Mouse (Mus musculus): Measurements from ENCODE around the gene Gtpbp1. TPM values are rescaled to one million over a fixed set of nuclear protein-coding genes. Genes with fewer than 3 reads are reported as not detected.

The Gtpbp1 gene
- total and polyA plus RNA-seq, 3 experiments, result 25.3 to 45.3 (median 34.2) TPM

GRCm38 (mm10) chr15:79760956-79761355 lies 70.3 kb downstream of the Gtpbp1 start:
- H3K9me3 ChIP-seq (replicated peaks; ENCODE audit: low read length), result no peaks in the 10 kb centered on the region
- no peak overlapping the region for H3K27ac ChIP-seq (ENCODE audit: insufficient read depth, low read depth)
- no peak overlapping the region for H3K4me3 ChIP-seq (replicated peaks in 1 of 3; ENCODE audit: low read depth in 2 of 3, low read length in 2 of 3, poor library complexity in 1 of 3)
- dilution Hi-C loops (cut with MboI; ENCODE audit: extremely low pct_ligation_motif_present, extremely low pct_unique_long_range_greater_than_20kb, low sequenced_read_pairs), result no loop called here
- no peaks in the 10 kb centered on the region for H3K79me2 ChIP-seq (replicated peaks; ENCODE audit: control insufficient read depth, extremely low read depth, insufficient read depth, poor library complexity, severe bottlenecking)
- peaks cover 0 to 13% of the 10 kb centered on the region in 2 experiments; a peak in 2 of 4 replicates for H3K4me1 ChIP-seq (ENCODE audit: control insufficient read depth in 1 of 2, insufficient read depth in 2 of 2)
- DNase-seq (ENCODE audit: extremely low read depth), result no peak
- in situ Hi-C loops (cut with MboI; ENCODE audit: low pct_ligation_motif_present, low pct_unique_long_range_greater_than_20kb, low sequenced_read_pairs), result no loop called here
- peaks cover 7 to 51% of the 10 kb centered on the region in 2 experiments for H3K36me3 ChIP-seq (replicated peaks in 1 of 2; ENCODE audit: control insufficient read depth in 1 of 2, insufficient read depth in 1 of 2, low read length in 1 of 2)
- H3K27me3 ChIP-seq (replicated peaks), result no peaks in the 10 kb centered on the region
- H3K9ac ChIP-seq (ENCODE audit: insufficient read depth, low read depth), result no peak overlapping the region
- TF ChIP-seq NRF1 (IDR thresholded peaks at IDR 0.05; ENCODE audit: low read depth, low read length) (no peak), POLR2AphosphoS2 (IDR thresholded peaks at IDR 0.05; ENCODE audit: low read depth, low read length) (no peak), IRF4 (IDR thresholded peaks at IDR 0.05; ENCODE audit: low read depth, low read length) (no peak), JUN (IDR thresholded peaks at IDR 0.05; ENCODE audit: insufficient read depth, low read depth, low read length) (no peak), MXI1 (IDR thresholded peaks at IDR 0.05; ENCODE audit: low read depth, low read length) (no peak), NELFE (IDR thresholded peaks at IDR 0.05; ENCODE audit: low read depth, low read length) (no peak), CTCF (conservative IDR thresholded peaks at IDR 0.05 in 1 of 2, IDR thresholded peaks at IDR 0.05 in 1 of 2; ENCODE audit: low read depth in 2 of 2, low read length in 2 of 2) (no peak), BHLHE40 (IDR thresholded peaks at IDR 0.05; ENCODE audit: low read depth, low read length) (no peak), GABPA (IDR thresholded peaks at IDR 0.05; ENCODE audit: insufficient replicate concordance, low read depth, low read length) (no peak), KAT2A (IDR thresholded peaks at IDR 0.05; ENCODE audit: insufficient replicate concordance, low read length) (no peak), SMC3 (IDR thresholded peaks at IDR 0.05; ENCODE audit: low read depth, low read length) (no peak), MAZ (IDR thresholded peaks at IDR 0.05; ENCODE audit: low read depth, low read length) (no peak), MEF2A (IDR thresholded peaks at IDR 0.05; ENCODE audit: borderline replicate concordance, low read depth, low read length) (no peak), USF2 (conservative IDR thresholded peaks at IDR 0.05; ENCODE audit: low read depth, low read length) (no peak), TCF12 (IDR thresholded peaks at IDR 0.05; ENCODE audit: low read depth, low read length) (no peak), ZMIZ1 (IDR thresholded peaks at IDR 0.05; ENCODE audit: low read depth, low read length) (no peak), MYC (IDR thresholded peaks at IDR 0.05; ENCODE audit: low read depth, low read length) (no peak), CHD2 (IDR thresholded peaks at IDR 0.05; ENCODE audit: low read length) (no peak), MAFK (IDR thresholded peaks at IDR 0.05; ENCODE audit: insufficient replicate concordance, low read length) (no peak), HCFC1 (IDR thresholded peaks at IDR 0.05; ENCODE audit: low read depth, low read length) (no peak)
- H3K4me2 ChIP-seq (ENCODE audit: insufficient read depth, low read depth, poor library complexity, severe bottlenecking), result no peak overlapping the region

- Histone ChIP-seq H3K27me3 (replicated peaks) (no peaks in the 10 kb centered on the region), H3K36me3 (replicated peaks in 1 of 2; ENCODE audit: control insufficient read depth in 1 of 2, insufficient read depth in 1 of 2, low read length in 1 of 2) (peaks cover 7 to 52% of the 10 kb centered on the region in 2 experiments), H3K9me3 (replicated peaks; ENCODE audit: low read length) (no peaks in the 10 kb centered on the region), H3K27ac (ENCODE audit: insufficient read depth, low read depth) (no peak overlapping the region), H3K4me1 (ENCODE audit: control insufficient read depth in 1 of 2, insufficient read depth in 2 of 2) (peaks cover 0 to 6% of the 10 kb centered on the region in 2 experiments; a peak in 3 of 4 replicates), H3K4me3 (replicated peaks in 1 of 3; ENCODE audit: low read depth in 2 of 3, low read length in 2 of 3, poor library complexity in 1 of 3) (no peak overlapping the region), H3K4me2 (ENCODE audit: insufficient read depth, low read depth, poor library complexity, severe bottlenecking) (no peak overlapping the region), H3K9ac (ENCODE audit: insufficient read depth, low read depth) (no peak overlapping the region), H3K79me2 (replicated peaks; ENCODE audit: control insufficient read depth, extremely low read depth, insufficient read depth, poor library complexity, severe bottlenecking) (no peaks in the 10 kb centered on the region)
- DNase-seq (ENCODE audit: extremely low read depth), result no peak
- in situ Hi-C loops (cut with MboI; ENCODE audit: low pct_ligation_motif_present, low pct_unique_long_range_greater_than_20kb, low sequenced_read_pairs) (no loop called here), dilution Hi-C loops (cut with MboI; ENCODE audit: extremely low pct_ligation_motif_present, extremely low pct_unique_long_range_greater_than_20kb, low sequenced_read_pairs) (no loop called here)
- no peak for TF ChIP-seq KAT2A (IDR thresholded peaks at IDR 0.05; ENCODE audit: insufficient replicate concordance, low read length)
- no peak for TF ChIP-seq EP300 (IDR thresholded peaks at IDR 0.05; ENCODE audit: low read length)
- TF ChIP-seq ZNF384 (IDR thresholded peaks at IDR 0.05; ENCODE audit: low read depth, low read length), result no peak
- TF ChIP-seq RAD21 (IDR thresholded peaks at IDR 0.05; ENCODE audit: low read depth, low read length), result no peak
- TF ChIP-seq ZKSCAN1 (IDR thresholded peaks at IDR 0.05; ENCODE audit: borderline replicate concordance, low read depth, low read length), result no peak
- TF ChIP-seq USF1 (IDR thresholded peaks at IDR 0.05; ENCODE audit: low read depth, low read length), result no peak
- TF ChIP-seq HCFC1 (IDR thresholded peaks at IDR 0.05; ENCODE audit: low read depth, low read length), result no peak
- TF ChIP-seq NRF1 (IDR thresholded peaks at IDR 0.05; ENCODE audit: low read depth, low read length), result no peak
- no peak for TF ChIP-seq JUND (conservative IDR thresholded peaks at IDR 0.05; ENCODE audit: low read depth, low read length)
- TF ChIP-seq TCF12 (IDR thresholded peaks at IDR 0.05; ENCODE audit: low read depth, low read length), result no peak
- TF ChIP-seq MYC (IDR thresholded peaks at IDR 0.05; ENCODE audit: low read depth, low read length), result no peak
- no peak for TF ChIP-seq SIN3A (IDR thresholded peaks at IDR 0.05; ENCODE audit: low read length)
Measured at GRCm38 (mm10) chr15:79763001-79763400, 72.4 kb downstream of the Gtpbp1 start.

Measured in CH12.LX (cell line).